Mouse (Mus musculus) lung, embryonic 16.5 days (tissue): Measurements from ENCODE around the gene Gsta4. TPM values are rescaled to one million over a fixed set of nuclear protein-coding genes. Genes with fewer than 3 reads are reported as not detected.
"Not testable (repeated sequence)": the region's sequence is repeated elsewhere in the genome, so short reads cannot be mapped to it uniquely, and the experiment has no call there.

Source experiments
- ATAC-seq: fragments of 200-750 bp; cut with Nextera tagmentation; 2 replicates; pipeline ENCODE4 v1.8.0; 2017; ENCODE audit warnings: low read depth, mild to moderate bottlenecking, moderate library complexity
- H3K27ac ChIP-seq: fragments of 300-500 bp; sonication (generic); 2 replicates; pipeline ENCODE4 v1.5.1; 2014; ENCODE audit warnings: mild to moderate bottlenecking, control low read depth, low read length
- H3K27me3 ChIP-seq: fragments of 300-500 bp; sonication (generic); 2 replicates; pipeline ENCODE4 v1.6.1; 2014; ENCODE audit warnings: low read depth, low read length, mixed read lengths; ENCODE audit not compliant: control insufficient read depth, insufficient read depth
- H3K36me3 ChIP-seq: fragments of 300-500 bp; sonication (generic); 2 replicates; pipeline ENCODE4 v1.6.1; 2014; ENCODE audit warnings: low read length; ENCODE audit not compliant: control insufficient read depth, insufficient read depth
- H3K4me1 ChIP-seq: fragments of 300-500 bp; sonication (generic); replicated peaks from 2 replicates; pipeline ENCODE4 v1.6.1; 2014; ENCODE audit warnings: low read length, mixed read lengths; ENCODE audit not compliant: control insufficient read depth, insufficient read depth
- H3K4me2 ChIP-seq: fragments of 300-500 bp; sonication (generic); 2 replicates; pipeline ENCODE4 v1.6.1; 2014; ENCODE audit warnings: low read depth, low read length, control low read depth
- H3K4me3 ChIP-seq: fragments of 300-500 bp; sonication (generic); 2 replicates; pipeline ENCODE4 v1.5.1; 2014; ENCODE audit warnings: mild to moderate bottlenecking, low read length, control low read depth
- H3K9ac ChIP-seq: fragments of 300-500 bp; sonication (generic); 2 replicates; pipeline ENCODE4 v1.6.1; 2014; ENCODE audit warnings: low read length, control low read depth
- H3K9me3 ChIP-seq: fragments of 300-500 bp; sonication (generic); 2 replicates; pipeline ENCODE4 v1.6.1; 2016; ENCODE audit warnings: low read length; ENCODE audit not compliant: control insufficient read depth
- WGBS: fragments of 180-500 bp; shearing (Covaris S2); extraction: QIAGEN DNeasy Blood & Tissue Kit; methylation state at CpG from one replicate; pipeline ENCODE4 v1.1.7; 2014; 5-methylcytosine and 5-hydroxymethylcytosine counted together
- polyA plus RNA-seq: library from polyadenylated mRNA; unstranded; fragments of >200 nt; fragmentation: Nextera tagmentation; extraction: Ambion mirVana; gene quantifications from 2 replicates; pipeline ENCODE4 v1.2.1, GENCODE M21; 2015

Gsta4 gene
- polyA plus RNA-seq, 1 experiment from 2014 or later: 87.5 TPM

DNA sequence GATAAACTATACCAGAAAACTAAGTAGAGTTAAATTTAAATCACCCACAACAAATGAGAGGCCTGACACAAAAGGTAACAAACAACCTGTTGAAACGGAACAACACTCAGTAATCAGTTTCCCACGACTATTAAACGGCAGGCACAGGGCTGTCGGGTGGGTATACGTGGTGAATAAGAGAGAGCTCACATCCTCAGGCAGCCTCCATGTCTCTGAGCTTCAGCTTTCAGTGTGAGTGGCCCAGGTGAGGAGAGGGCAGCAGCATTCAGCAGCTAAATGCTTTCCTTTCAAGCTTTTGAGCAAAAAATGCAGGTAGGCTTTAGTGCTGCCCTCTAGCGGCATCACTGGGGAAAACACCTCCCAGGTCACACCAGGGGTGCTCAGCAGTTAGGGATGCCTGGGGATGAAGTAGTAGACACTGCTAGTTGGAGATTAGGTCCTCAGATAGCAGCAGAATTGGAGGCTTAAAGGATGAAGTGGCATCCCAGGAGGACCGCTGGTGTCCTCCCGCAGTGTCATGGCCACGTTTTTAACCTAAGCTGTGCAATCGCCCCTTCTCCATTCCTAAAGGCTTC, 50.6 kb downstream of the Gsta4 start:
- not testable (repeated sequence) for H3K4me1 ChIP-seq, H3K27ac ChIP-seq, H3K4me3 ChIP-seq, H3K36me3 ChIP-seq, H3K9me3 ChIP-seq, H3K9ac ChIP-seq, H3K4me2 ChIP-seq, ATAC-seq, H3K27me3 ChIP-seq
- WGBS: no CpG with 5 or more reads among the region's 10 CpGs

GRCm38 (mm10) chr9:78255683-78256470, 73.3 kb downstream of the Gsta4 start:
- not testable (repeated sequence) for H3K4me2 ChIP-seq, ATAC-seq, H3K36me3 ChIP-seq, H3K9me3 ChIP-seq, H3K4me3 ChIP-seq, H3K27ac ChIP-seq, H3K4me1 ChIP-seq, H3K27me3 ChIP-seq, H3K9ac ChIP-seq
- 47% methylated on average over 4 of the region's 4 CpGs for WGBS

DNA sequence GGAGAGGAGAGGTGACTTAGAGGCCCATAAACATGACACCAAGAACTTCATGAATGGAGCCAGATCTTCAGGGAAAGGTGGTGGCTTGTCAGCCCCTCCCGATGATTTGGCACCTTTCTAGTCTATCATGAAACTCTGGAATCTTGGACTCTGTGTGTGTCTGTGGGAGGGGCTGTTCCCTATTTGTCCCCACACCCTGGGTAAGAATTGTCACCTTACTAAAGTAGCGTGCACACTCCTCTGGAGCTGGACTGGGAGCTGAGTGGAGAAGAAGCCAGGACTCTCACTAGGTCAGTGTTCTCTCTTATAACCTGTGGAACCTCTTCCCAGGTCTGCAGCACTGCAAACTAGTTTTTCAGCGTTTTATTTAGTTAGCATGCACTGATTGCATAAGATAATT, 74.3 kb downstream of the Gsta4 start, which contains the start of gene Gm3776:
Gm3776 (plus strand) TSS at position 216 of the 400 bp plus-strand sequence.
- not testable (repeated sequence) for H3K4me1 ChIP-seq, H3K4me3 ChIP-seq, ATAC-seq, H3K36me3 ChIP-seq, H3K9ac ChIP-seq, H3K9me3 ChIP-seq, H3K27me3 ChIP-seq, H3K27ac ChIP-seq, H3K4me2 ChIP-seq
- 82% methylated on average over 1 of the region's 3 CpGs for WGBS

Other genes with a start within 250 kb of the Gsta4 start
- 0.39 and 0.41 TPM in 2 replicates for gene Gcm1, start 130.8 kb upstream of the Gsta4 start, polyA plus RNA-seq
- gene Fbxo9, start 73.7 kb upstream of the Gsta4 start, polyA plus RNA-seq: 38.6 and 42.9 TPM in 2 replicates
- 18.7 and 21.2 TPM in 2 replicates for gene Ick, start 73.6 kb upstream of the Gsta4 start, polyA plus RNA-seq
- not detected in 2 replicates for gene Gsta1, start 47.9 kb downstream of the Gsta4 start, polyA plus RNA-seq
- 0.25 TPM in 1 of 2 replicates, not detected in the other for gene Gm3776, start 74.4 kb downstream of the Gsta4 start, polyA plus RNA-seq
- not detected in 2 replicates for gene Gm10639, start 107.1 kb downstream of the Gsta4 start, polyA plus RNA-seq
- gene Omt2a, start 132.0 kb downstream of the Gsta4 start, polyA plus RNA-seq: not detected in 2 replicates
- not detected in 2 replicates for gene Omt2b, start 144.8 kb downstream of the Gsta4 start, polyA plus RNA-seq
- 0.33 TPM in 1 of 2 replicates, not detected in the other for gene Gsta2, start 173.0 kb downstream of the Gsta4 start, polyA plus RNA-seq
- 0.44 TPM in 1 of 2 replicates, not detected in the other for gene Dppa5a, start 185.4 kb downstream of the Gsta4 start, polyA plus RNA-seq
- 2.8 and 3.1 TPM in 2 replicates for gene Ooep, start 196.0 kb downstream of the Gsta4 start, polyA plus RNA-seq
- gene Ddx43, start 213.0 kb downstream of the Gsta4 start, polyA plus RNA-seq: 0.11 and 0.13 TPM in 2 replicates